Mouse (Mus musculus): ENCODE measurements at regions not wholly inside any gene's neighbourhood (a gene's known extent, or its start where the extent isn't known, plus 50 kb on each side); places are given as distances from the start of the nearest gene placed in this dataset.

DNA sequence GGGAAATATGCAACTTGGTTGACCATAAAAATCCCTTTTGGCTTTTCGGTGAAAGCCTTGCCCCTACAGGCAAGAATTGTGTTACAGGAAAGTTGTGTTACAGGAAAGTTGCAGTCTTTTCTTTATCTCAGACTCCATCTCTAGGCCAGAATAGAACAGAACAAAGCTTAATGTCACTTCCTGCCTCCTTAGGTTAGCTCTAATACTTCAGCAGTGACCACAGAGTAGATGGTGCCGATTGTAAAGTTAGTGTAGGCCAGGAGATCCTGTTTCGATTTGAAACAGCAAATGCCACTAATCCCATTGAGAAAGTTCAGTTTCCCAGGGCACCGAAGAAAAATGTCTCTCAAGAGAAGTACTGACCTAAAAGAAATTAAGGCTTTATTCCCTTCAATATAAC lies 170.3 kb upstream of the Agr3 start:
- Histone ChIP-seq H3K4me1 (ENCODE audit: control insufficient read depth, insufficient read depth, insufficient read length) (peaks cover 6% of the 10 kb centered on the region; the same call in 1 of the 2 replicates), H3K27ac (ENCODE audit: insufficient read depth, low read length) (no peak overlapping the region), H3K27me3 (ENCODE audit: control insufficient read depth, insufficient read depth, low read length) (no peaks in the 10 kb centered on the region), H3K36me3 (ENCODE audit: control insufficient read depth, insufficient read depth, low read length) (no peaks in the 10 kb centered on the region), H3K4me3 (ENCODE audit: extremely low read depth, insufficient read depth, insufficient read length) (no peak overlapping the region)
- 24% methylated on average over 4 of the region's 4 CpGs for WGBS
- no peak for DNase-seq (ENCODE audit: low read depth in 1 of 2, low spot score in 2 of 2)
- no peak for TF ChIP-seq POLR2A (IDR thresholded peaks at IDR 0.05; ENCODE audit: low read depth, low read length)

DNA sequence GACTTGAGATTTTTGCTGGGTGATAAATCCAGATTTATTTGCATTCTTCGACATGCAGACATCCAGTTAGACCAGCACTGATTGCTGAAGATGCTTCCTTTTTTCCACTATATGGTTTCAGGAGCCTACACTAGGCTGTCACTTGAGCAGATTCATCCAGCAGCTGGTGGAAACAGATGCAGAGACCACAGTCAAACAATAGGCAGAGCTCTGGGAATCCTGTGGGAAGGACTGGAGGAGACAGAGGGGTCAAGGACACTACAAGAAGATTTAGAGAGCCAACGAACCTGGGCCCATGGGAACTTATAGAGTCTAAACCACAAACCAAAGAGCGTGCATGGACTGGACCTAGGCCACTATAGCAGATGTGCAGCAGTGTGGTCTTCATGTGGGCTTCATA lies 177.4 kb upstream of the Agr3 start:
- H3K4me3 ChIP-seq (ENCODE audit: extremely low read depth, insufficient read depth, insufficient read length), result no peak overlapping the region
- no peaks in the 10 kb centered on the region for H3K27me3 ChIP-seq (ENCODE audit: control insufficient read depth, insufficient read depth, low read length)
- DNase-seq (ENCODE audit: low read depth in 1 of 2, low spot score in 2 of 2), result no peak
- no peak overlapping the region for H3K27ac ChIP-seq (ENCODE audit: insufficient read depth, low read length)
- no peak for TF ChIP-seq CTCF (IDR thresholded peaks at IDR 0.05; ENCODE audit: extremely low read depth, insufficient read depth, insufficient read length, insufficient replicate concordance)
- no peak for TF ChIP-seq POLR2A (IDR thresholded peaks at IDR 0.05; ENCODE audit: low read depth, low read length)
- WGBS, result 70% methylated on average over 3 of the region's 3 CpGs
- no peaks in the 10 kb centered on the region for H3K36me3 ChIP-seq (ENCODE audit: control insufficient read depth, insufficient read depth, low read length)
- H3K4me1 ChIP-seq (ENCODE audit: control insufficient read depth, insufficient read depth, insufficient read length), result peaks cover 3% of the 10 kb centered on the region; the same call in 1 of the 2 replicates

DNA sequence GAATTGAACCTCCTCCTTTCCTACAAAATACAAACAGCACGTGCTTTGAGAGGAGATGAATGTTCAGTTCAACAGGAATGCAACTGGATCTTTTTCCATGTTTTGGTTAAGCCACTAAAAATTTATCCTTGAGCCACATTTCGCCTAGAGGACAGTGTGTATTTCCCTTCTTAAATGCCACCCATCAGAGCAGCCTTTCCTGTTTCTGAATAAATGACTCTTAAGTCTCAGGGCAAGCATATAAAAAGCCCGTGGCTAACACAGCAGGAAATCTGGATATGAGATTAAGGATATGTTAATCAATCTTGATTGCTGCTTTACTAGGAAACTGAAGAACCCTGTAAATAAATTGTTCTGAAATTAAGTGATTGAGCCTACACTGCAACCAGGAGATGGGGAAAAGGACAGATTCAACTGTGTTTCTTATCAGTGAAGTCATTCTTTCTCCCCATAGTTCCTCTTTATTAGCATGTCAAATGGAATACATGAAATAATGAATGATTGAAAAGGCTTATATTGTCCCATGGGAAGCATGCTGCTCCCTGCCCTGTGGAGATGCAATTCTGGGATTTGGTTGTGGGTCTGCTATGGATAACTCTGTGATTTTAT lies 178.6 kb upstream of the Agr3 start:
- H3K4me1 ChIP-seq (ENCODE audit: control insufficient read depth, insufficient read depth, insufficient read length), result peaks cover 3% of the 10 kb centered on the region; the same call in 1 of the 2 replicates
- WGBS, result 53% methylated on average over 3 of the region's 3 CpGs
- DNase-seq (ENCODE audit: low read depth in 1 of 2, low spot score in 2 of 2), result no peak
- no peaks in the 10 kb centered on the region for H3K36me3 ChIP-seq (ENCODE audit: control insufficient read depth, insufficient read depth, low read length)
- no peak for TF ChIP-seq POLR2A (IDR thresholded peaks at IDR 0.05; ENCODE audit: low read depth, low read length)
- no peak for TF ChIP-seq CTCF (IDR thresholded peaks at IDR 0.05; ENCODE audit: extremely low read depth, insufficient read depth, insufficient read length, insufficient replicate concordance)
- no peak overlapping the region for H3K4me3 ChIP-seq (ENCODE audit: extremely low read depth, insufficient read depth, insufficient read length)
- no peaks in the 10 kb centered on the region for H3K27me3 ChIP-seq (ENCODE audit: control insufficient read depth, insufficient read depth, low read length)
- no peak overlapping the region for H3K27ac ChIP-seq (ENCODE audit: insufficient read depth, low read length)

DNA sequence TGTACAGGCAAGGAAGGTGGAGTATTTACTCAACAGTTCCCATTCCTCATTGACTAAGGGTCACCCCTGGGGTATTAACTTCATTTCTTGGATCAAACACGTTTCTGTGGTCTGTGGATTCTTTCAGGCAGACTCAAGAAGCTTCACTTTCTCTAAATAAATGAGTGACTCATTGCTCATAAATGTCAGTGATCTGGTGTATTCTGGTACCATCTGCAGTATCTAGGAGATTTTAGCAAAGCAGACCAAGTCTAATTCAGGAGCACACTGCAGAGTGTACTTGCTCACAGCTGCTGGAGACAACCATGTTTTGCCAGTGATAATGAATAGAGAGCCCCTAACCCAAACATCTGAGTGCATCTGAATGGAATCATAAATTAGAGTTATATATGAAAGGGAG lies 182.7 kb upstream of the Agr3 start:
- 54% methylated on average over 1 of the region's 1 CpGs for WGBS

DNA sequence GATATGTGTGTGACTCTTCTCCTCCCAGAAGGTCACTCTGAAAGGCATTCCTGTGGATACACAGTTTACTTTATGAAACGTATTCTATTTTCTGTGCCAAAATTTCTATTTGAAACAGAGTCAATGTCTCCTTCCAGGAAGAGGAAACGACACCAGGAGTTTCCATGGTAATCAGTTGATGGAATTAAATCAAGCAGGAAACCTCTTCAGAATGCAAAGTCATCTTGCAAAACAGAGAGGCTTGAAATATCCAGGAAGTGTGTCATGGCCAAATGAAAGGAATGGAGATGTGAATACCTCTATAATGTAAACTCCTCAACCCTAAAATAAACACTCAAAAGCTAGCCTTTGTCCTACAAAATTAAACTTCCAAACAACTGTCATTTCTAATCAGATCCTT lies 189.0 kb upstream of the Agr3 start:
- Histone ChIP-seq H3K27me3 (ENCODE audit: control insufficient read depth, insufficient read depth, low read length) (no peaks in the 10 kb centered on the region), H3K4me1 (ENCODE audit: control insufficient read depth, insufficient read depth, insufficient read length) (no peaks in the 10 kb centered on the region), H3K4me3 (ENCODE audit: extremely low read depth, insufficient read depth, insufficient read length) (no peak overlapping the region), H3K27ac (ENCODE audit: insufficient read depth, low read length) (no peak overlapping the region), H3K36me3 (ENCODE audit: control insufficient read depth, insufficient read depth, low read length) (no peaks in the 10 kb centered on the region)
- no peak for DNase-seq (ENCODE audit: low read depth in 1 of 2, low spot score in 2 of 2)
- TF ChIP-seq CTCF (IDR thresholded peaks at IDR 0.05; ENCODE audit: extremely low read depth, insufficient read depth, insufficient read length, insufficient replicate concordance) (no peak), POLR2A (IDR thresholded peaks at IDR 0.05; ENCODE audit: low read depth, low read length) (no peak)
- 28% methylated on average over 2 of the region's 2 CpGs for WGBS

More for the DNA sequence above, 182.7 kb upstream of the Agr3 start:
- Histone ChIP-seq H3K36me3 (ENCODE audit: control insufficient read depth, insufficient read depth, low read length) (no peaks in the 10 kb centered on the region), H3K27me3 (ENCODE audit: control insufficient read depth, insufficient read depth, low read length) (no peaks in the 10 kb centered on the region), H3K27ac (ENCODE audit: insufficient read depth, low read length) (no peak overlapping the region), H3K4me3 (ENCODE audit: extremely low read depth, insufficient read depth, insufficient read length) (no peak overlapping the region), H3K4me1 (ENCODE audit: control insufficient read depth, insufficient read depth, insufficient read length) (no peaks in the 10 kb centered on the region)
- no peak for DNase-seq (ENCODE audit: low read depth in 1 of 2, low spot score in 2 of 2)
- no peak for TF ChIP-seq CTCF (IDR thresholded peaks at IDR 0.05; ENCODE audit: extremely low read depth, insufficient read depth, insufficient read length, insufficient replicate concordance)
- TF ChIP-seq POLR2A (IDR thresholded peaks at IDR 0.05; ENCODE audit: low read depth, low read length), result no peak

DNA sequence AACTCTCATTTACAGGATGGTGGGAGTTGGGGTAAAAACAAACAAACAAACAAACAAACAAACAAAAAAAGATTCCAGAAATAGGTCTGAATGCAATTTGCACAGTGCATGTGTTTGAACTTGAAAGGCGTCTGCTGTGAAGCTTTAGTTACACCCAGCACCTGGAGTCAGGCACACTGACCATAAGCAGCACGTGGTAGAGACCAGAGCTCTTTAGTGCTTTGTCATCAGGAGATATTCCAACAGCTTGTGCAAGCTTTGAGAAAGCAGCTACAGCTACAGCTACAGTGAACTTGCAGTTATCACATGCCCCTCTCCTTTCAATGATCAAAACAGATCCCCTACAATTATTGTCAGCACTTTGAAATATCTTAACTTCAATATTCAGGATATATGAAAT lies 190.4 kb upstream of the Agr3 start:
- no peak for DNase-seq (ENCODE audit: low read depth in 1 of 2, low spot score in 2 of 2)
- TF ChIP-seq CTCF (IDR thresholded peaks at IDR 0.05; ENCODE audit: extremely low read depth, insufficient read depth, insufficient read length, insufficient replicate concordance), result no peak
- no peak overlapping the region for H3K4me3 ChIP-seq (ENCODE audit: extremely low read depth, insufficient read depth, insufficient read length)
- no peak overlapping the region for H3K27ac ChIP-seq (ENCODE audit: insufficient read depth, low read length)
- H3K4me1 ChIP-seq (ENCODE audit: control insufficient read depth, insufficient read depth, insufficient read length), result no peaks in the 10 kb centered on the region
- H3K36me3 ChIP-seq (ENCODE audit: control insufficient read depth, insufficient read depth, low read length), result no peaks in the 10 kb centered on the region
- 69% methylated on average over 2 of the region's 2 CpGs for WGBS
- H3K27me3 ChIP-seq (ENCODE audit: control insufficient read depth, insufficient read depth, low read length), result no peaks in the 10 kb centered on the region

DNA sequence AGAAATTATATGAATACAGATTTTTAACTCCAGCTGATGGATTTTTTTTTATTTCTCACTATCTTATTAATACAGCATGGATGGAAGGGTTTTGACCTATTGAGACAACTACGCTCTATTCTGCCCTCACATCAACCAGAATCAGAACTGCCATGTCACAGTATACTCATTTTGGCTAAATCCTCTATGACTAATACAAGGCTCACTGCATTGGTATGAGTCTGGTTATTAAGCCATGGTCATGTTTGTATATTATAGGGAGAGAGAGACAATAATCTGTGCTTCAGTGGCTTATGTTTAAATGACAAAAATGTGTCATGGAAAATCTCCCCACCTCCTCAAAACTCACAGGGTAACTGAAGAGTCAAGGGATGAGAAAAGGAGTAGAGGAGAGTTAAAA lies 191.0 kb upstream of the Agr3 start:
- H3K36me3 ChIP-seq (ENCODE audit: control insufficient read depth, insufficient read depth, low read length), result no peaks in the 10 kb centered on the region
- TF ChIP-seq CTCF (IDR thresholded peaks at IDR 0.05; ENCODE audit: extremely low read depth, insufficient read depth, insufficient read length, insufficient replicate concordance), result no peak
- TF ChIP-seq POLR2A (IDR thresholded peaks at IDR 0.05; ENCODE audit: low read depth, low read length), result no peak
- no peaks in the 10 kb centered on the region for H3K27me3 ChIP-seq (ENCODE audit: control insufficient read depth, insufficient read depth, low read length)
- no peak overlapping the region for H3K27ac ChIP-seq (ENCODE audit: insufficient read depth, low read length)
- no peak overlapping the region for H3K4me3 ChIP-seq (ENCODE audit: extremely low read depth, insufficient read depth, insufficient read length)
- DNase-seq (ENCODE audit: low read depth in 1 of 2, low spot score in 2 of 2), result no peak
- H3K4me1 ChIP-seq (ENCODE audit: control insufficient read depth, insufficient read depth, insufficient read length), result no peaks in the 10 kb centered on the region
- 94% methylated on average over 1 of the region's 1 CpGs for WGBS

Measured in spleen, adult 2 months (tissue).